Mouse (Mus musculus): ENCODE data around the gene Tspan13.

Tspan13 gene

DNA sequence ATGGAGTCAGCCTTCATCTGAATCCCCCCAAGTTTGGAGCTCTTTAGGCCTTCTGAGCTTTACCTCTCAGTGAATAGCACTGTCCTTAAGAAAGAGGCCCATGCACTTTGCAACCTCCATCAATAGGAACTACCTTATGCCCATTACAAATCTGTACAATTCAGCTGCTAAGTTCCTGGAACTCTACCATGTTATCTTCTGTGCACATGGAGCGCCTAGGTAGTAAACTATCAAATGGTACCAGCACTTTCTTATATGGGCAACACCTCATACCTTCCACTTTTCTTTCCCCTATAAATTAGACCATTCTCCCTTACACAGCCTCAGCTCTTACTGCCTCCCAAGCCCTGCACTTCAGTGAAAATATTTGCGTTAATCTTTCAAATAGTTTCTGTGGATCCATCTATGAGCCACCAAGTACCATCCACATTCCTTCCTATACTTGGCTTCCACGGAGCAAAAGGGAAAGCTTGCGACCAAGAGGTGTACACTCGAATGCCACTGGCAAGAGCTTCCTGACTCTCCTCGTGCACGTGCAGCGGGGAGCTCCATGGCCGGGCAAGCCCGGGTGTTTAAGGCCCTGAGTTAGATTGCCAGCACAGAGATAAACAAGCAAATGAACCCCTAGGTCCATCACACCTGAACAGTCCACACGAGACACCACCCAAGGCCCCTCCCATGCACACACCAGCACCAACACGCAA is 11.5 kb downstream of the Tspan13 start:
- no peak for DNase-seq

DNA sequence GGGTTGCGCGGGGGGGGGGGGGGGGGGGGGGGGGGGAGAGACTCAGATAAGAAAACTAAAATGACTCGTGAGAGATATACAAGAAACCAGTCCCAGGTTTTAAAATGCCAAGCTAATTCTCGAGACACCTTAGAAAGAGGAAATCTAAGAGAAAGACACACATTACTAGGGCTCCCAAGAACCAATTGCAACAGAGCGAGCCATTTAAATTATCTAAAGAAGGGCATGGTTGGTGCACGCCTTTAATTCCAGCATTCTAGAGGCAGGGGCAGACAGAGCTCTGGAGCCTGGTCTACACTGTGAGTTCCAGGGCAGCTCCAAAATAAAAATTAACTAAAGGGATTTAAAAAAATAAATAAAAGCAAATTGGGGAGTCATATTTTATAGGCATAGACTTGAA is 12.6 kb downstream of the Tspan13 start:
- no peak for DNase-seq

DNA sequence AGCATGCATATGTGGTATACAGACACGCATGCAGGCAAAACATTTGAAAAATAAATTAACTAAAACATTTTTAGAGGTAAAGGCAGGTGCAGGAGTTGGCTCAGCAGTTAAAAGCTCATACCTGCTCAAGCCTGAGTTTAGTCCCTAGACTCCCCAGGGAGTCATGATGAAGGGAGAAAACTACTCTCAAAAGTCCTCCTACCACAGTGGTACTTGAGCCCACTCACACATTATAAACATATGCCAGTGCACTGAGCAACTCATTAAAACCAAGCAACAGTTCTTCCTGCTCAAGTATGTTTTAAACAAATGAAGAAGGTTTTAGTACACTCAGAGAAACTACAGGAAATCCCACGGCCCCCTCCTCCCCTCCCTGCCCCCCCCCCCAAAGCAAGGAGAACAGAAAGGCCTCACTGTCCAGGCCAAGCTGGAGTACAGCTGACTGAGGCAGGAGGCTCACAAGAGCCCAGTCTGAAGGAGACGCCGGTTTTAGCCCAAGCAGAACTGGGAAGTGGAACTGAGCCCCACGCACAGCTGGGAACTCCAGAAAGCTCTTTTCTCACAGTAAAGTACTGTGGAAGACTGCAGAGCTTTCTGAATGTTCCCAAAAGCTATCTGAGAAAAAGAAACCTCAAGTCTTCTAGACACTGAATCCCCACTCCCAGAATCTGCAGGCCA is 13.2 kb downstream of the Tspan13 start:
- no peak for DNase-seq

DNA sequence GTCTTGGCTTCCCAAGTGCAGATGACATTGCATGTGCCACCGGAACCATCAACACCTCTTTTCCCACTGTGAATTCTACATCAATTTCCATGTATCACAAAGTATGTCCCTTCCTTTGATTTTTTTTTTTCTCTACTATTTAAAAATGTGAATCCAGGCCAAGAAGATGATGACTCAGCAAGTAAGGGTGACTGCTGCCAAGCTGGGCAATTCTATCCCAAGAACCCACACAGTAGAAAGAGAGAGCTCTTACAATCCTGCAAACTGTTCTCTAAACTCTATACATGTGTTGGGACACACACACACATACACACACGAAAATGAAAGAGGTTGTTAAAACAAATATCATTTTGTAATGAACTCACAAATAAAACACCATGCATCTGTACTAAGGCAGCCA is 15.1 kb downstream of the Tspan13 start:
- no peak for DNase-seq

DNA sequence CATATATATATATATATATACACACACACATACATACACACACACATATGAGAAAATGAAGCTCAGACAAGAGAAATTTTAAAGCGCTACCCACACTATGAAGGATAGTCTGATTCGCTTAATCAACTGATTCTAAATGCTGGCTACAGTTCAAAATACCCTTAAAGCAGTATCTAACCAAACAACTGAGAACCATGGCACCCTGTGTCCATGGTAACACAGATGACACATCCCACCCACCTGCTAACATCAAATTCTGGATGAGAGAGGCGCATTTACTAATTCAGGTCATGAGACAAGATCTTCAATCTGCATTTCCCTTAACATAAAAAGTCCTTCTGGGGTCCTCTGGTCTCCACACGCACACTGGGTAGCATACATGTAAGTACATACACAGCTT is 16.2 kb downstream of the Tspan13 start:
- DNase-seq, result no peak

DNA sequence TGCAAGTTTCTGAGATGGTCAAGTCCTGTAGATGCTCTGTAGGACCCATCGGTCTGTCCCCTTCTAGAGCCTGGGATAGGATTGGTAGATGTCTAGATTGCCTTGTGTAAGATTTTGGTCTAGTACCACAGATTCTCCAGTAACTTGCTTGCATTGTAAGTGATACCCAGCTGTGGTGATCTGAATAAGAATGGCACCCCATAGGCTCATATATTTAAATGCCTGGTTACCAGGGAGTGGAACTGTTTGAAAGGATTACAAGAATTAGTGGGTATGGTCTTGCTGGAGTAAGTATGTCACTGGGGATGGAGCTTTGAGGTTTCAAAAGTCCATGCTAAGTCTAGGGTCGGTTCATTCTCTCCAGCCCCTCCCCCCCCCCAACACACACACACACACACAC is 21.6 kb downstream of the Tspan13 start:
- DNase-seq, result no peak

DNA sequence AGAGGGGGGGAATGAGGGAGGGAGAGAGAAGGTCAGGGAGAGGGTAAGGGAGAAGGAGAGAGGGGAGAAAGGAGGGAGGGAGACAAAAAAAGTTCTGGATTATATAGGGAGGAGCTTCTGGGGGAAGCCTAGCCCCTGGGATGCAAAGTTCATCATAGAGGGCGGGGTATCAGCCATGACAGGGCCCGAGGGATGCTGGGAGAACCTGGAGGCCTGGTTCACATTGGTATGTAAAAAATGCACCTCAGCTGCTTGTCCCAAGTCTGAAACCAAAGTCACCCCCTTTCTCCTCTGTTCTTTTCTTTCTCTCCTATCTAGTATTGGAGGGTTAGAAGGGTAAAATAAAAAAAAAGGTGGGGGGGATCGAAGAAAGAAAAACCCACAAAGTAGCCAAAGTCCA is 22.2 kb downstream of the Tspan13 start:
- DNase-seq, result no peak

DNA sequence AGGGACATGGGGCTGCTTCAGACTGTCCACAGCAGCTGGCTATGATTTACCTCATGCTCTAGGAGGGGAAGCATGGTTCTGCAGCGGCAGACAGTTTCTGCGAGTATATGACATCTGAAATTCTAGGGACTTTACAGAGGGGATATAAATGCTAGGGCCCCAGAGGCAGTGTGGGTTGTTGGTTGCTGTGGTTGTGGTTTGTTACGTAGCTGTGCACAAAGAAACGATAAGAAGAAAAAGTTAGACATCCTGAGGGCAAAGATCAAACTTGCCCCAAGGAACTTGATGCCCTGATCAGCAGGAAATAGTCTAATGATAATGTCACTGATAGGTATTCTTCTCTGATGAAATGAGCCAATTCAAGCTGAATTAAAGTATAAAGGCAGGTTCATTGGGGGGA is 22.7 kb downstream of the Tspan13 start:
- DNase-seq, result no peak

DNA sequence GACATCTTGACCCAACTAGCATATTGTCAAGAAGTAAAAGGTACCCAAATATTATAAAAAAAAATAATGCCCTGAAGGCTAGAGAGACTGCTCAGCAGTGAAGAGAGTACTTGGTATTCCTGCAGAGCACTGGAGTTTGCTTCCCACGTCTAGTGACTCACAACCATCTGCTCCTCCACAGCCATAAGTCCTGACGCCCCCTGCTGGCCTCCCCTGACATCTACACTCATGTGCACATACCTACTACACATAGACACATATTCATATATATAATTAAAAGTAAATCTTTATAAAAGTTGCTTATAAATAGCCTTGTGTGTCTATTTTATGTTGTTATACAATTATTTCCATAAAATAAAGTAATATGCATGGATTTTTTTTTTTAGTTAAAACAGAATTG is 24.5 kb downstream of the Tspan13 start:
- DNase-seq, result no peak

DNA sequence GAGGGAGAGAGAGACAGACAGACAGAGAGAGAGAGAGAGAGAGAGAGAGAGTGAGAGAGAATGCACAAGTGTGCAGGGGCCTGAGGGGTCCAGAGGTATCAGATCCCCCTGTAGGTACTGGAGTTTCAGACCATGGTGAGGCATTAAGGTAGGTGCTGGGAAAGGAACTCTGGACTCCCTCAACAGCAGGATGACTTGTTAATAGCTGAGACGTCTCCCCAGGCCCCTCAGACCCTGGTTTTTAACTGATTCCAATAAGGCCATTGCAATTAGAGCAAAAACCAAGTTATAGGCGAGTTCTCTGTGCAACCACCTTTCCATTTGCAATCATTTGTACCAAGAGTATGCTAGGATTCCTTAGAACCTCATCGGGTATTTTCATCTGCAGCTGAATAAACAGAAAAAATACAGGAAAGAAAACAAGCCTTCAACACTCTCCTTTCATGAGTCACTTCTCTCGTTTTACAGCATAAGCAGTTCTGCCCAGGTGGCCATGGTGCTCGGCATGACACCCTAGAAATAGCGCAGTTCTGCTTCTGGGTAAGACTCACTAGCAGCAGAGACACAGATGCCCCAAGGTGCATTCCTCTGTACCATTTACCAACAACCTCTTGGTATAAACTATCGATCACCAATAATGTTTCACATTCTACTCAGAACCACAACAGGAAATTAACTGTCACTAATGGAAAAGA is 28.9 kb downstream of the Tspan13 start:
- DNase-seq, result no peak

DNA sequence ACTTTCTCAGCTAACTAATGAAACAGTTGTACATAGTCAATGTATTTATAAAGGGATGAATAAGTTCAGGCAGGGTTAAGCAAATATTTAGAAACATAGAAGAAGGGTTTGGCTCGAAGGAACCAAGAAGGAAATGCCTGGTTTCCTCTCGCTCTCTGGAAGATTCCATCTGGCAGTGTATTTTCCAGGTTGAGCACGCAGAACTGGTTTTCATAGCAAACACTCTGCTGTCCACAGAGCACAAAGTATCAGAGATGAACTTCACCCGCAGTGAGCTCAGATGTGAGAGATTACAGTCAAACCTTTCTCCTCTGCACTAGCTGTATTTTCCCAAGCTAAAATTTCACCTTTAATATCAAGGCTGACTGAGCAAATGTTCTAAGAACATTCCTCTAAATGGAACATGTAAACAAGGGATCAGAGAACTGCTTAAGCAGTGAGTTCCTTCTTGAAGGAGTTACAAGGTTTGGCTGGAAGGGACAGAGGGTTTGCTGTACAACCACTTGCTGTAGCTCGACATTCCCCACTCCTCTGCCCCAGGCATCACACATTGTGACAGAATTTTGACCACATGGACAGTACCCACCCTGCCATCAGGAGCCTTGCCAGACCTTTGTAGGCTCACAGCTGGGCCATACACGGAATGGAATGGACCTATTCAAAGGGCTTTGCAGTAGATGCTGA is 33.8 kb downstream of the Tspan13 start:
- DNase-seq, result no peak

DNA sequence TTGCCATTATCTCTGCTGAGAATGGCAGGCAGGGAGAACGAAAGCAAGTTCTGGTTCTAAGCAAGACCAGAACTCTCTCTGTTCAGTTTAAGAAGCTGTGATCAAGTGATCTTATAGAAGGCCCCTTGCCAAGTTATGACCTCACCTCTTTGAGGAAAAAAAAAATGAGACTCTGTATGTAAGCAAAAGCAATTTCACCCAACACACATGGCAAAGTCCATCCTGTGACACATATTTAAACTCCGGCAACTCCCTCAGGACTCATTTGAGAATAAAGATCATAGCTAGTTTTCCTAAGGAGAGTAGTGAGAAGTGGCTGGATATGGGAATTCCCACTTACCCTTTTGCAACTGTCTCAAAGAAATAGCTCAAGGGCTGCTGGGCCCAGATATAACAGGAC is 34.7 kb downstream of the Tspan13 start:
- DNase-seq, result no peak

DNA sequence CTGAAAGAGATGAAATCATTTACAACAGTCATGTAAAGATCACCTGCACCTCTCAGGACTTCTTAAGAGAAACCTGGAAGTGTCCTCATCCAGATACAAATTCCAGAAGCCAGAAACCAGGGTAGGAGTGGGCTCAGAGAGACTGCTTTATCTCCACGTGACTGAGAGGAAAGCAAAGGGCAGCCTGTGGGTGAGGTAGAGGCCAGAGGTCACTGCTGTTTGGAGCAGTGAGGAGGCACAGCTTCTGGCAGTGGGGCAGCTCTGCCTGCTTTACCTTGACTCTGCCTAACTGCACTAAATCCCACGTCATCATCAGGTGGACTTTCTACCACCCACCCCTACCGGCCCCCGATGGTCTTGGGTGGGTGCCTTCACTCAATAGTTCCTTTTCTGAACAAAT is 37.6 kb downstream of the Tspan13 start:
- no peak for DNase-seq

DNA sequence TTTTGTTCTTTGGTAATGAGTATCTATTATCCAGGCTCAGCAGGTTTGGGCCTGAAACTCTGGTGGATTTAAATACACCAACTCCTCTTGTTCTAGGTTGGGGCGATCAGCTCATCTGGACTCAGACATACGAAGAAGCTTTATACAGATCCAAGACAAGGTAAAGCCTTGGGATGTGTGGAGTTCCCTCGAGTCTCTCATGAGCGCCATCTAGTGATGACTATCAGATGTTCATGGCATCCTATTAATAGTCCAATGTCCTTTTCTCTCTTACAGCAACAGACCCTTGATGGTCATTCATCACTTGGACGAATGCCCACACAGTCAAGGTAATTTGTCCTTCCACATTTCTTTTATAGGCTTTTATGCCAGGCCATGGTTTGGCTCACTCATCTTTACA is 46.5 kb downstream of the Tspan13 start:
- DNase-seq, result peak; percentile 9

DNA sequence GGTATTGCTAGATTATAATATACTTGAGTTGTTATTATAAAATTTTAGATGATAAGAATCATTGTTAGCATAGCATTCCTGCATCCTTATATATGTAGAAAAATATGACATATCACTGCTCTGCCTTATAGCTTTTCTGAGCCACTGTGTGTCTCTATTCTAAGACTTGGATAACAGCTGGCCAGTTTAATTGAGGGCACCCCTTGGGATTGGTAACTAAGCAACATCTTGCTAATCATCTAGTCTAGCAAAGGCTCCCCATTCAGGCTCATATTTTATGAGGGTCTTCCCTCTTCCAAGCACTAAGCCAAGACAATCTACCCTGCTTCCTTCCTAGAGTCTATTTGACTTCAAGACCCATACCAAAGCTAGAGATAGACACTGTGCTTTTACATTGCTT is 48.2 kb downstream of the Tspan13 start:
- DNase-seq, result no peak

DNA sequence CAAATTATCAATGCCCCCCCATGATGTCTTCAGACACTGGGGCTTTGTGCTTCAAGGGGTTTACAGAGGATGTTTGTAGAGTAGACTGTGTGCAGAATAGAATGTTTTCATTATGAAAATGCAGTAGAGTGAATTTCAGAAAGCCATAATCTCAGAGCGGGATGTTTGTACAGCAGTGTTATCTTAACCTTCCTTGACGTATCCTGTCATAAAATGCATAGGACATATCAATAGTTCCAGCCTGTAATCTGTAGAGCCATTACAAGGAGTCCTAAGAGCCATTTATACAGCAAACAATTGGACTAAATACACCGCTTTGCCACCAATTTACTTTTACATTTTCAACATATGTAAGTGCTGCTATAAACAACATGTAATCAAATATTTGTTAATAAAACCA is 48.7 kb downstream of the Tspan13 start:
- no peak for DNase-seq

DNA sequence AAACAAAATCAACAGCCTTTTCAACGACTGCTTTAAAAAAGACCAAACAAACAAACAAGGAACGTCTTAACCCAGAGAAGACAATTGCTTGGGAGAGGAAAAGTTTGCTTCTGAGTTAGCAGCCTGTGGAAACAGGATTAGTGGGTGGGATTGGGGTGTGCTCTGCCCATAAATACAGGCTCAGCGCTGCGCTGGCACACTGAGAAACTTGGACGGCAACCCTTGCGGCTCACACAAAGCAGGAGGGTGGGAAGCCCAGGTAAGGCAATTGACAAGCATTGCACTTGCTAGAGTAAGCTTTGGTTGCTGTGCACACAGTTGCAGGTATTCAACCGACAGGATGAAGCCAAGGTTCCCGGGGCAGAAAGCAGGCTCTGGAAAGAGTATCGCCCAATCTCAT is 49.6 kb downstream of the Tspan13 start, which contains the start of gene Agr2:
TSS of gene Agr2 (plus strand) at position 197 of the 400 bp plus-strand sequence.
- DNase-seq, result no peak

DNA sequence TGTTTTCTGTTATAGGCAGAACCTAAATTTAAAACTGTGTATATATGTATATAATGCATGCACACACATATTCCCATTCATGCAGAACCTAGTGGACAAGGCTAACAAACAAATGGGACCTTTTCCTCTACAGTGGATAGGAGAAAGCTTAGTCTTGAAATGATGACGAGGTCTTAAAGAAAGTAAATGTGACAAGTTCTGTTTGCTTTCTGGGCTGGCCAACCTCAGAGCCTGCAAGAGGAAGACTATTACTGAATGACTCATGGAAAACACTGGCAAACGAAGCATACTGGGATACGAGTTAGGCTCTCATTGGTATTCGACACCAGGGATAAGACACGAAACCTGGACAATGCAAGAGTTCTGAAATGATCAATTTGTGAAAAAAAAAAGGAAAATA is 57.6 kb downstream of the Tspan13 start:
- DNase-seq, result no peak

DNA sequence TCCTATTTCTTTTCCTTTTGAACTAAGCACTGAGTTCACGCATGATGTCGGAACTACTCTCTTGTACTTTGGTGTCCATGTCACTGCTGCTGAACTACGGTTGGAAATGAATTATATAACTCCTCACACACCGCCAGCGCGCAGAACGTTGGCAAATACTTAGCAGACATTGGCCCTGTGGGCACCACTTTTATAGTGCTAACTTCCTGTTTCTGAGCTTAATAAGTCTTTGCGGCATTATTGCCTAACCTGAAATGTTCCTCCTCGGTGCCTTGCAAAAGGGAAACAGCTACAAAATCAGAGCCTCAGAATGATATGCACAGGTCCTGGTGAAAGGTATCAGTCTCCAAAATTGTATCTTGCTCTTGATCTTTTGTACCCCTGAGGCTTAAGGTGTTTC is 58.8 kb downstream of the Tspan13 start:
- DNase-seq, result no peak

DNA sequence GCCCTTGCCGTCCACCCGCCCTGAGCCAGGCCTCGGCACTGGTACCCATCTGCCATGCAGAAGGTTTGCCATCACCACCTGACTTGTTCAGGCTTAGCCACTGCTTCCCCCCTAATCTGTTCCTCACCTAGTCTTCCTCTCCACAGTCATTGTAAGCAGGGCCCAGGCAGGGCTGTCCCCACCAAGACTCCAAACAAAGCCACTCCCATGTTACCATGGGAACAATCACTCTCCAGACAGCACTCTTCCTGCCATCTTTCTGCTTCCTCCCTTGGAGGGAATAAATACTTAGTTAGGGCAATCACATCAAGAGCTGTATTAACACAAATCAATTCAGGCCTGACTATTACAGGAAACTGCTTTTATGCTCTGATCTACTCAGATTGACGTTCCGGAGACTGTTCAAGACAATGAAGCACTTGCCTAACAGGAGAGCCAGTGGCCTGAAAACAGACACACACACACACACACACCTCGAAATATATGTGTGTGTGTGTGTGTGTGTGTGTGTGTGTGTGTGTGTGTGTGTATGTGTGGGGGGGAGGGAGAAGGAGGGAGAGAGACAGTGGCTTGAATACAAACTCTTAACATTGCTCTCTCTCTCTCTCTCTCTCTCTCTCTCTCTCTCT is 60.5 kb downstream of the Tspan13 start:
- DNase-seq, result no peak

DNA sequence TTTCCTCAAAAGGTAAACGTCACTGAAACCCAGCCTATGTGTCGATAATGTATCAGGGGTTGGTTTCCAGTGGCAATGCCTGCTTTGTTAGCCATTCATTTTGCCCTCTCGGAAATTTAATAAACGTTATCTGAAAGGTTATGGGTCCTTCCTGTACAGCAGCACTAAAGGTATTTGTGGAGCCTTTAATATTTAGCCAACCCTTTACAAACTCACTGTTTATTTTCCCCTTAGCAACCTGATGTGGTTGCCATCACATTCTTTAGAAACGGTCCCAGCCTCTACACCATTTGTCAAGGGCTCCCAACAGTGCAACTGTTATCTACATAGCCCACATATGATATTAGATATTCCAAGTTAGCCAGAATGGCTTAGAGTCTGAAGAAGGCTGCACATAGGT is 62.7 kb downstream of the Tspan13 start:
- no peak for DNase-seq

DNA sequence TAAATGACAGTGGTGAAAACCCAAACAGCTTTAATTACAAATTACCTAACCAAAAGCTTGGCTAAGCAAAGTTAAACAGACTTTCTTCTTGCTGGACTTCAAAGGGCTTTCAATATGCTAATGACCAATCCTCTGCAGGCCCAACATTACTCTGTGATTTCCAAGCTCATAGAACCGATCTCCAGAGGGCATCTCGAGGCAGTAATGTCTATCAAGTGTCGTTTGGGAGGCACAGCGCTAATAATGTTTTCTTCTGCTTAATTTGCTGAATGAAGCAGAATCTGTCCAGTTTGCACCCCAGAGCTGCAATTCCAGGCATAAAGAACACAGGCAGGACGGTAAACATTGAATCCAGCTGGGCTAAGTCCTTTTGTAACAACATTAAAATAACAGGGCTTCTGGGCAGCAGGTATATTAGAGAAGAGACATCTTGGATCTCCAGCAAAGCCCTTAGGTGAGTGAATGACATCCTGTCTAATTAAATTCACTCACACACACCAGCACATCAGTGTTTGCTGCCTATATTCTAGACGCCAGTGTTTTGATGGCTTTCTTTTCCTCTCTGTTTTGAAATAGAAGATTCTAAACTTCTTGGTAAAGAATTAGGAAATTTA is 64.6 kb downstream of the Tspan13 start:
- no peak for DNase-seq

DNA sequence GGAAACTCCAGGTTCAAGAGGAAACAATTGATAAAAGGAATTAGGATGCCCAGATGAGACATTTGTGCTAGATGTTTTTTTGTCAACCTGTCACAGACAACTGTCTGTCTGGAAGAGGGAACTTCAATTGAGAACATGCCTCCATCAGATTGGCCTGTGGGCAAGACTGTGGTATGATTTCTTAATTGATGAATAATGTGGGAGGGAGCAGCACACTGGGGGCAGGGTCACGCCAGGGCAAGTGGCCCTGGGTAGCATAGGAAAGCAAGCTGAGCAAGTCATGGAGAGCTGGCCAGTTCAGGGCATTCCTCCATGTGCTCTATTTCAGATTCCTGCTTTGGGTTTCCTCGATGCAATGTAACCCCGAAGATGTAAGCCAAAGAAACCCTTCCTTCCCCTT is 66.4 kb downstream of the Tspan13 start:
- no peak for DNase-seq
